ENCODE assay signal across 28 mouse cellular contexts in the genomic region with DNA sequence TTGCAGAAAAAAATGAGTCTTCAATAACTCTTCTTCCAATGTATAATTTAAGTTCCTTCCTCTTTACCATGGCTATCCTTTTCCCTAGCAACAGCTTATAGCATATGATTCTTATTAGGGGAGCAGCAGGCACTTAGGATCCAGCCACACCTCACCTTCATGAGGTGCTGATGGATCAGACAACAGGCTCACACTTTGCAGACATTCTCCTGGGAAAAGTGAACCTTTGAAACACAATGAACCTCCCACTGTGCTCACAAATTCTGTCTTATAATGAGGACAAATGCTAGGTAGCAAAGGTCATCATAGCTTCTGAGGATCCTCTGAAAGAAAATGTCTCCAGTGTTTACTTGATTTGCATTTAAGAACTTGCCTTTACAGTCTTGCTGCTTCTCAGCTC.
DNase-seq lines count a peak whose midpoint lies in the region; ATAC-seq and TF ChIP-seq lines count a peak whose summit lies in the region.
"Had no signal": no experiment of that assay in that cellular context is flagged by ENCODE, and none has a peak within 500 bp of the region (broad histone marks: within the 10 kb centered on the region; RNA-seq: fewer than 3 reads in every experiment).

No protein-coding gene starts in this region.

- intact Hi-C loops in heart, postnatal 25 days (cut with DNase I) = no loop called here

- H3K4me2 ChIP-seq in liver, embryonic 11.5 days = no peak overlapping the region
- H3K4me2 ChIP-seq: embryonic facial prominence, embryonic 13.5 days; forebrain, embryonic 12.5 days; forebrain, embryonic 15.5 days; hindbrain, embryonic 13.5 days had no signal

- no peak overlapping the region for H3K9ac ChIP-seq in liver, embryonic 11.5 days (ENCODE audit: low read depth, low read length)
- H3K9ac ChIP-seq: embryonic facial prominence, embryonic 13.5 days; forebrain, embryonic 12.5 days; forebrain, embryonic 15.5 days; hindbrain, embryonic 13.5 days had no signal

- H3K4me3 ChIP-seq in limb, embryonic 10.5 days = no peak overlapping the region
- H3K4me3 ChIP-seq in liver, embryonic 11.5 days (ENCODE audit: low read depth, low read length) = no peak overlapping the region
- H3K4me3 ChIP-seq: embryonic facial prominence, embryonic 10.5 days; embryonic facial prominence, embryonic 13.5 days; erythroblast, embryonic 14.5 days; forebrain, embryonic 12.5 days; forebrain, embryonic 15.5 days; heart, adult 2 months; heart, embryonic 10.5 days; hindbrain, embryonic 10.5 days; hindbrain, embryonic 13.5 days had no signal

- peak; percentile 72 for DNase-seq in R1 (ENCODE audit: low read depth, low spot score)
- DNase-seq in brain, embryonic 14.5 days (ENCODE audit: low read depth) = peak; percentile 15
- peak; percentile 69 for DNase-seq in limb, embryonic 10.5 days (ENCODE audit: low spot score)
- no peak for DNase-seq in kidney, postnatal 14 days
- DNase-seq in liver, embryonic 11.5 days (ENCODE audit: low spot score) = no peak
- no peak for DNase-seq in heart, postnatal 25 days (ENCODE audit: low spot score)
- DNase-seq: adrenal gland, adult 8-10 months; adrenal gland, postnatal 25 days; cerebellum, adult 18-20 months; cerebellum, adult 9-10 months; cerebellum, postnatal 14 days; gastrocnemius, postnatal 10 days; gastrocnemius, postnatal 36 days; heart, adult 2 months; heart, postnatal 36 days had no signal

- H3K27ac ChIP-seq in limb, embryonic 10.5 days = no peak overlapping the region
- H3K27ac ChIP-seq in liver, embryonic 11.5 days (ENCODE audit: low read depth, low read length) = no peak overlapping the region
- H3K27ac ChIP-seq: embryonic facial prominence, embryonic 10.5 days; embryonic facial prominence, embryonic 13.5 days; forebrain, embryonic 12.5 days; heart, adult 2 months; heart, embryonic 10.5 days; hindbrain, embryonic 10.5 days; hindbrain, embryonic 13.5 days had no signal

- peaks cover 16% of the 10 kb centered on the region for H3K4me1 ChIP-seq in limb, embryonic 10.5 days
- H3K4me1 ChIP-seq in liver, embryonic 11.5 days (replicated peaks; ENCODE audit: control insufficient read depth, insufficient read depth, low read length) = no peaks in the 10 kb centered on the region
- H3K4me1 ChIP-seq: embryonic facial prominence, embryonic 10.5 days; embryonic facial prominence, embryonic 13.5 days had no signal

- no peaks in the 10 kb centered on the region for H3K27me3 ChIP-seq in limb, embryonic 10.5 days (ENCODE audit: low read depth, poor library complexity, severe bottlenecking)
- H3K27me3 ChIP-seq in liver, embryonic 11.5 days (replicated peaks; ENCODE audit: control insufficient read depth, insufficient read depth, low read length) = no peaks in the 10 kb centered on the region
- H3K27me3 ChIP-seq: embryonic facial prominence, embryonic 13.5 days; forebrain, embryonic 12.5 days; forebrain, embryonic 15.5 days; hindbrain, embryonic 13.5 days; Patski had no signal

- H3K36me3 ChIP-seq in limb, embryonic 10.5 days = no peaks in the 10 kb centered on the region
- H3K36me3 ChIP-seq in liver, embryonic 11.5 days (ENCODE audit: control insufficient read depth, insufficient read depth, low read length) = no peaks in the 10 kb centered on the region
- H3K36me3 ChIP-seq: embryonic facial prominence, embryonic 10.5 days; embryonic facial prominence, embryonic 13.5 days; forebrain, embryonic 12.5 days; forebrain, embryonic 15.5 days; heart, embryonic 10.5 days; hindbrain, embryonic 10.5 days; hindbrain, embryonic 13.5 days had no signal

- TF ChIP-seq CTCF in brain, embryonic 14.5 days (IDR thresholded peaks at IDR 0.05; ENCODE audit: borderline replicate concordance, extremely low read depth, insufficient read depth, insufficient read length) = no peak

- no peaks in the 10 kb centered on the region; the same call in 1 of the 2 replicates for H3K9me3 ChIP-seq in limb, embryonic 10.5 days (replicated peaks)
- H3K9me3 ChIP-seq in liver, embryonic 11.5 days (ENCODE audit: control insufficient read depth, low read length) = no peaks in the 10 kb centered on the region; the same call in 1 of the 2 replicates
- H3K9me3 ChIP-seq: forebrain, embryonic 15.5 days; heart, embryonic 10.5 days; hindbrain, embryonic 13.5 days had no signal

- TF ChIP-seq POLR2A in brain, embryonic 14.5 days (IDR thresholded peaks at IDR 0.05; ENCODE audit: borderline replicate concordance, extremely low read depth, insufficient read depth, insufficient read length, poor library complexity, severe bottlenecking) = no peak

- ATAC-seq in liver, embryonic 11.5 days (replicated peaks; ENCODE audit: low FRiP score) = no peak
- ATAC-seq: activated CD4-positive, CD25-positive, alpha-beta regulatory T cell, adult 4 months; CD4-positive, CD25-positive, alpha-beta regulatory T cell, adult 4 months; inflammation-experienced regulatory T-cells, adult 6 months; intestine, embryonic 16.5 days; Patski had no signal

Comparison
In these comparisons a context has a peak if more than half of its experiments do, and no peak if none do; other contexts are left out.
1. DNase-seq: peak in R1 (single experiment), brain, embryonic 14.5 days (single experiment) and limb, embryonic 10.5 days (single experiment); none in kidney, postnatal 14 days (single experiment), liver, embryonic 11.5 days (single experiment) and heart, postnatal 25 days (single experiment).